Mouse (Mus musculus): Measurements from ENCODE around the gene Cd180. TPM values are rescaled to one million over a fixed set of nuclear protein-coding genes. Genes with fewer than 3 reads are reported as not detected.

Cd180 gene
- polyA plus RNA-seq, 1 experiment from 2014 or later = 0.42 TPM

DNA sequence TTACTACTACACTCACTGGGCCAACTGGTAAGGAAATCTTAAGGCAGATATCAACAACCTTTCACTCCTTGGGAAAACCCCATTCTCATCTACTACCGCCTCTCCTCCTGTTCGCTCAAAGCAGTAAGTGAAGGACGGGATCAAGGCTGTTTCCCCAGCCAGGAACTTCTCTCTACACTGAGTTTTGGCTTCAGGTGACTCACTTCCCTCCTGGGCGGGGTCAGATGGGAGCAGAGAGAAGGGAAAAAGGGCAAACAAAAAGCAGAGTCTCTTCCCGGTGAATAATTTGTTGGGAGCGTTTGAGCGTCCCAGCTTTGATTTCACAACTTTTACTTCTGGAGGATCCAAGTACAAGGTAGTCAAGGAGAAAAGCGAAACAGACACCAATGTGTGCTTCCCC, 62.7 kb downstream of the Cd180 start:
- H3K27me3 ChIP-seq (ENCODE audit: control insufficient read depth, insufficient read depth, low read length) = no peaks in the 10 kb centered on the region
- TF ChIP-seq EP300 (optimal IDR thresholded peaks at IDR 0.05) (no peak), CTCF (IDR thresholded peaks at IDR 0.05; ENCODE audit: low read depth) (no peak)
- 67% methylated on average over 8 of the region's 8 CpGs for WGBS
- no peak overlapping the region for H3K4me3 ChIP-seq (ENCODE audit: low read depth, low read length)
- H3K9ac ChIP-seq (ENCODE audit: low read length) = no peak overlapping the region
- ATAC-seq (ENCODE audit: low FRiP score, low TSS enrichment) (0 out of 2 replicates have a peak, but pooled peaks have one; percentile 32), DNase-seq (ENCODE audit: low spot score) (no peak)
- H3K4me1 ChIP-seq (replicated peaks; ENCODE audit: control insufficient read depth, insufficient read depth) = no peaks in the 10 kb centered on the region
- no peak overlapping the region for H3K4me2 ChIP-seq (replicated peaks; ENCODE audit: low read depth)
- no peaks in the 10 kb centered on the region for H3K9me3 ChIP-seq (ENCODE audit: control insufficient read depth, low read length)
- peaks cover 22% of the 10 kb centered on the region for H3K36me3 ChIP-seq (ENCODE audit: control insufficient read depth, insufficient read depth, low read length)
- H3K27ac ChIP-seq (replicated peaks) = no peak overlapping the region

GRCm38 (mm10) chr13:102758021-102758420, 64.7 kb downstream of the Cd180 start:
- TF ChIP-seq CTCF (IDR thresholded peaks at IDR 0.05; ENCODE audit: low read depth) (no peak), EP300 (optimal IDR thresholded peaks at IDR 0.05) (no peak)
- 96% methylated on average over 6 of the region's 6 CpGs for WGBS
- Histone ChIP-seq H3K9me3 (ENCODE audit: control insufficient read depth, low read length) (no peaks in the 10 kb centered on the region), H3K27me3 (ENCODE audit: control insufficient read depth, insufficient read depth, low read length) (no peaks in the 10 kb centered on the region), H3K4me3 (ENCODE audit: low read depth, low read length) (no peak overlapping the region), H3K4me2 (replicated peaks; ENCODE audit: low read depth) (no peak overlapping the region), H3K4me1 (replicated peaks; ENCODE audit: control insufficient read depth, insufficient read depth) (no peaks in the 10 kb centered on the region), H3K36me3 (ENCODE audit: control insufficient read depth, insufficient read depth, low read length) (peaks cover 17% of the 10 kb centered on the region), H3K9ac (ENCODE audit: low read length) (no peak overlapping the region), H3K27ac (replicated peaks) (no peak overlapping the region)
- DNase-seq (ENCODE audit: low spot score) (no peak), ATAC-seq (ENCODE audit: low FRiP score, low TSS enrichment) (no peak)

DNA sequence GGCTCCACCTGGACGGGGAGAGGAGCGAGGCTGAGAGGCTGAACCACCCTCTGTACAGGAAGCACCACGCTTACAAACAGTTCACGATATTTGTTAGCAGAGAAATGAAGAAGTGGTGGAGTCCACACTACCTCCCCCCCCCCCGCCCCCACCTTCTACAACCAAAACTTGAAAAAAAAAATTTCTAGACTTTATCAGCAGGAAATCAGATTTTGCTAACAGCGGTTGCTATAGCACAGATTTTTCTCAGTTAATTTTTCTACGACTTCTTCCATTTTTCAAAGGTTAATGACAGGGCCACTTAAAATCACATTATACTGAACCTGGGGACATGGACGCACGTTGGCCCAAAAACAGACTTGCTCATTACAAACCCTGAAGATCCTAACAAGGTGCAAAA, 68.1 kb downstream of the Cd180 start:
- ATAC-seq (ENCODE audit: low FRiP score, low TSS enrichment) = no peak
- TF ChIP-seq CTCF (IDR thresholded peaks at IDR 0.05; ENCODE audit: low read depth) (no peak), EP300 (optimal IDR thresholded peaks at IDR 0.05) (no peak)
- Histone ChIP-seq H3K9me3 (ENCODE audit: control insufficient read depth, low read length) (no peaks in the 10 kb centered on the region), H3K27ac (replicated peaks) (no peak overlapping the region), H3K4me3 (ENCODE audit: low read depth, low read length) (no peak overlapping the region), H3K27me3 (ENCODE audit: control insufficient read depth, insufficient read depth, low read length) (no peaks in the 10 kb centered on the region), H3K4me2 (replicated peaks; ENCODE audit: low read depth) (no peak overlapping the region), H3K36me3 (ENCODE audit: control insufficient read depth, insufficient read depth, low read length) (peaks cover 27% of the 10 kb centered on the region), H3K4me1 (replicated peaks; ENCODE audit: control insufficient read depth, insufficient read depth) (no peaks in the 10 kb centered on the region), H3K9ac (ENCODE audit: low read length) (no peak overlapping the region)
- WGBS = 80% methylated on average over 9 of the region's 9 CpGs
- DNase-seq (ENCODE audit: low spot score) = no peak

GRCm38 (mm10) chr13:102762203-102762602, 68.8 kb downstream of the Cd180 start:
- peaks cover 32% of the 10 kb centered on the region for H3K36me3 ChIP-seq (ENCODE audit: control insufficient read depth, insufficient read depth, low read length)
- H3K9ac ChIP-seq (ENCODE audit: low read length) = no peak overlapping the region
- 93% methylated on average over 10 of the region's 10 CpGs for WGBS
- no peaks in the 10 kb centered on the region for H3K27me3 ChIP-seq (ENCODE audit: control insufficient read depth, insufficient read depth, low read length)
- no peak overlapping the region for H3K4me3 ChIP-seq (ENCODE audit: low read depth, low read length)
- TF ChIP-seq EP300 (optimal IDR thresholded peaks at IDR 0.05) = no peak
- no peak for TF ChIP-seq CTCF (IDR thresholded peaks at IDR 0.05; ENCODE audit: low read depth)
- no peak for ATAC-seq (ENCODE audit: low FRiP score, low TSS enrichment)
- H3K4me1 ChIP-seq (replicated peaks; ENCODE audit: control insufficient read depth, insufficient read depth) = no peaks in the 10 kb centered on the region
- no peak overlapping the region for H3K27ac ChIP-seq (replicated peaks)
- no peaks in the 10 kb centered on the region for H3K9me3 ChIP-seq (ENCODE audit: control insufficient read depth, low read length)
- no peak overlapping the region for H3K4me2 ChIP-seq (replicated peaks; ENCODE audit: low read depth)
- DNase-seq (ENCODE audit: low spot score) = no peak

GRCm38 (mm10) chr13:102764218-102764617, 70.9 kb downstream of the Cd180 start:
- H3K4me2 ChIP-seq (replicated peaks; ENCODE audit: low read depth) = no peak overlapping the region
- H3K4me3 ChIP-seq (ENCODE audit: low read depth, low read length) = no peak overlapping the region
- ATAC-seq (ENCODE audit: low FRiP score, low TSS enrichment) = no peak
- no peak for DNase-seq (ENCODE audit: low spot score)
- no peaks in the 10 kb centered on the region for H3K9me3 ChIP-seq (ENCODE audit: control insufficient read depth, low read length)
- H3K4me1 ChIP-seq (replicated peaks; ENCODE audit: control insufficient read depth, insufficient read depth) = no peaks in the 10 kb centered on the region
- 91% methylated on average over 1 of the region's 1 CpGs for WGBS
- TF ChIP-seq EP300 (optimal IDR thresholded peaks at IDR 0.05) = no peak
- no peak for TF ChIP-seq CTCF (IDR thresholded peaks at IDR 0.05; ENCODE audit: low read depth)
- no peaks in the 10 kb centered on the region for H3K27me3 ChIP-seq (ENCODE audit: control insufficient read depth, insufficient read depth, low read length)
- H3K36me3 ChIP-seq (ENCODE audit: control insufficient read depth, insufficient read depth, low read length) = peaks cover 26% of the 10 kb centered on the region
- H3K27ac ChIP-seq (replicated peaks) = no peak overlapping the region
- no peak overlapping the region for H3K9ac ChIP-seq (ENCODE audit: low read length)

GRCm38 (mm10) chr13:102765216-102765615, 71.9 kb downstream of the Cd180 start:
- H3K36me3 ChIP-seq (ENCODE audit: control insufficient read depth, insufficient read depth, low read length) = peaks cover 30% of the 10 kb centered on the region
- no peaks in the 10 kb centered on the region for H3K4me1 ChIP-seq (replicated peaks; ENCODE audit: control insufficient read depth, insufficient read depth)
- no peak overlapping the region for H3K4me2 ChIP-seq (replicated peaks; ENCODE audit: low read depth)
- no peak for DNase-seq (ENCODE audit: low spot score)
- no peak overlapping the region for H3K9ac ChIP-seq (ENCODE audit: low read length)
- no peak overlapping the region for H3K27ac ChIP-seq (replicated peaks)
- H3K9me3 ChIP-seq (ENCODE audit: control insufficient read depth, low read length) = no peaks in the 10 kb centered on the region
- ATAC-seq (ENCODE audit: low FRiP score, low TSS enrichment) = no peak
- H3K4me3 ChIP-seq (ENCODE audit: low read depth, low read length) = no peak overlapping the region
- no peaks in the 10 kb centered on the region for H3K27me3 ChIP-seq (ENCODE audit: control insufficient read depth, insufficient read depth, low read length)
- TF ChIP-seq EP300 (optimal IDR thresholded peaks at IDR 0.05) (no peak), CTCF (IDR thresholded peaks at IDR 0.05; ENCODE audit: low read depth) (no peak)
- 94% methylated on average over 11 of the region's 11 CpGs for WGBS

All from stomach, postnatal 0 days (tissue).